Mouse (Mus musculus): ENCODE results near the gene Liph.
"Not testable (repeated sequence)": the region's sequence is repeated elsewhere in the genome, so short reads cannot be mapped to it uniquely, and the experiment has no call there.

Liph gene

GRCm38 (mm10) chr16:21976203-21976602 is 19.3 kb downstream of the Liph start:
- DNase-seq (ENCODE audit: low spot score in 2 of 2) = no peak

GRCm38 (mm10) chr16:21971446-21971845 is 24.0 kb downstream of the Liph start:
- DNase-seq (ENCODE audit: low spot score in 2 of 2) = no peak

GRCm38 (mm10) chr16:21970536-21970935 is 24.9 kb downstream of the Liph start:
- no peak for DNase-seq (ENCODE audit: low spot score in 2 of 2)

GRCm38 (mm10) chr16:21969874-21970273 is 25.6 kb downstream of the Liph start:
- no peak for DNase-seq (ENCODE audit: low spot score in 2 of 2)

- no peak for DNase-seq (ENCODE audit: low spot score in 2 of 2)
Measured at GRCm38 (mm10) chr16:21965576-21965975, 29.9 kb downstream of the Liph start.

GRCm38 (mm10) chr16:21955591-21955990 is 39.9 kb downstream of the Liph start:
- DNase-seq (ENCODE audit: low spot score in 2 of 2) = no peak

- DNase-seq (ENCODE audit: low spot score in 2 of 2) = peak; percentile 77 to 82
Measured at GRCm38 (mm10) chr16:21946761-21947715, 48.4 kb downstream of the Liph start, which contains the start of gene Tmem41a. Gene Tmem41a (minus strand): TSS chr16:21947552.

GRCm38 (mm10) chr16:21928471-21928870 is 67.0 kb downstream of the Liph start:
- no peak for DNase-seq (ENCODE audit: low spot score in 2 of 2)

GRCm38 (mm10) chr16:21916681-21917080 is 78.8 kb downstream of the Liph start:
- DNase-seq (ENCODE audit: low spot score in 2 of 2) = no peak

- DNase-seq (ENCODE audit: low spot score in 2 of 2) = no peak
Measured at GRCm38 (mm10) chr16:21913347-21913746, 82.1 kb downstream of the Liph start.

GRCm38 (mm10) chr16:21908906-21909305 is 86.6 kb downstream of the Liph start:
- DNase-seq (ENCODE audit: low spot score in 2 of 2) = not testable (repeated sequence)

GRCm38 (mm10) chr16:21906902-21907301 is 88.6 kb downstream of the Liph start:
- no peak for DNase-seq (ENCODE audit: low spot score in 2 of 2)

- DNase-seq (ENCODE audit: low spot score in 2 of 2) = no peak
Measured at GRCm38 (mm10) chr16:21905996-21906395, 89.5 kb downstream of the Liph start.

- no peak for DNase-seq (ENCODE audit: low spot score in 2 of 2)
Measured at GRCm38 (mm10) chr16:21904636-21905035, 90.8 kb downstream of the Liph start.

Data from frontal cortex, postnatal 14 days (tissue).